Mouse (Mus musculus) heart, postnatal 4 days (tissue): ENCODE results near the gene Tspan9. TPM values are rescaled to one million over a fixed set of nuclear protein-coding genes. Genes with fewer than 3 reads are reported as not detected.

Experiments used
- DNase-seq: peaks from one replicate; pipeline ENCODE4 v3.0.0; 2021
- total RNA-seq, 2 experiments: library from RNA; stranded (reverse); gene quantifications; 2 replicates each; pipeline ENCODE4 v1.2.3; 2021

Gene Tspan9
- total RNA-seq, 2 experiments from 2014 or later = 216 TPM

DNA sequence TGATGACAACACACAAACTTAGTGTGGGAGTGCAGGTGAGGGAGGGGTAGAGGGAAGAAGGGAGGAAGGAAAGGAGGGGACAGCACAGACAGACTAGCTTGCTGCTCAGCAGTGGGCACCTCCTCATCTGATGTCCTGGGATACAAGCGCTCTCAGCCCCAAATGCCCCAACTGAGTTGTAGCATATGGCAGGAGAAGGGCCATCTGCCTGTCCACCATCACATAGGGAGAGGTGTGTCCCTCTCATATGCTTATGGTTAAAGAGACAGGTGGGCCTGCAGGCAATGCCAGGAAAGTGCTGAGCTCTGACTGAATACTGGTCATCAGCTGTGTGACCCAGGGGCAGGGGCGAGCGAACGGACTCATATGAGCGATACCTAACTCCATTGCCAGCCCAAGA, 163.6 kb downstream of the Tspan9 start:
- no peak for DNase-seq

DNA sequence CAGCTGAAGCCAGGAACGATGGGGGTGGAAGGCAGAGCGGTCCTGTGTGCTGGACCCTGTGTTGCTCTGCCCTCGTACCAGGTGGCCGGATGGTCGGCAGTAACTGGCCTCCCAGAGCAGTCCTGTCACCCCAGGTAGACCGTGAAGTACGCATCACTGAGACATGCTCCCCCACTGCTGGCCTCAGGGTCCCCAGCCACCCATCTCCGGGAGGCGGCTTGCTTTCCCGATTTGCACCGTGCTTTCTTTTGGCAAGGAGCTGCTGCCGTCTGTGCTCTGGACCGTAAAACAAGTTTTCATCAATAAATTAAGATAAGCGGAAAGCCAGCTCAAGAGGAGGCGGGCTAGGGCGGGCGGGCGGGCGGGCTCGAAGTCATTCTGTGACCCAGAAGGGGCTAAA, 164.5 kb downstream of the Tspan9 start:
- DNase-seq = no peak

DNA sequence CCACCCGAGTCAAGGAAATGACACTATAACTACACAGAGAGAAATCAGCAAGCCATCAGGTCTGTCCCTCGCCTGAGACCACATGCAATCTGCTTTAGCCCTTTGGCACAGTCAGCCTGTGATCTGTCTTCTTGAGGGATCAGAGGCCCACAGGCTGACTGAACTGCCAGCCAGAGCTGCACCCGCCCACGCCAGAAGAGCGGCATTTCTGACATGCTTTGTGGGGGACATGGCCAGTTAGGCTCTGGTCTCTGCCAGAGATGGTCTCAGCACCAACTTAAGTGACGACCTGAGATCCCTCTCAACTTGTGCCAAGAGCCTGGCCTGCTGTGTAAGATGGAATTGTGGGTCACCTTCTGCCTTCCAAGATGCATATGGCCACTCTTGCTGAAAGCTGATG, 166.7 kb downstream of the Tspan9 start:
- no peak for DNase-seq

DNA sequence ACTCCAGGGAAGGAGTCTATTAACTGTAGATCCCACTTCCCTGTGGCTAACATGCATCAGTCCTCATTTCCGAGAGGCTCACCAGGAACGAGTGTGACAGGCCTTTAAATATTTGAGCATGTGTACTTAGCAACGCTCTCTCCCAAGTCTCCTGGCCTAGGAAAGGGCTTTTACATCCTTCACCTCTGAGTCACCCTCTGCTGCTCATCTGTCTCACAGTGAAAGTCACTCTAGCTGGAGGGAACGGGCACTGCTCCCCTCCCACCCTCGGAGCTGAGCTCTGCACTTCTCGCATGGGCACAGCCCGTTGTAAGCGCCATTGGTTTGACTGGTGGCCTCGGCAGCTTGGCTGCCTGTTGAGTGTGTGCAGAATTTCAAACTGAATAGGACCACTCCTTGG, 169.4 kb downstream of the Tspan9 start:
- no peak for DNase-seq

DNA sequence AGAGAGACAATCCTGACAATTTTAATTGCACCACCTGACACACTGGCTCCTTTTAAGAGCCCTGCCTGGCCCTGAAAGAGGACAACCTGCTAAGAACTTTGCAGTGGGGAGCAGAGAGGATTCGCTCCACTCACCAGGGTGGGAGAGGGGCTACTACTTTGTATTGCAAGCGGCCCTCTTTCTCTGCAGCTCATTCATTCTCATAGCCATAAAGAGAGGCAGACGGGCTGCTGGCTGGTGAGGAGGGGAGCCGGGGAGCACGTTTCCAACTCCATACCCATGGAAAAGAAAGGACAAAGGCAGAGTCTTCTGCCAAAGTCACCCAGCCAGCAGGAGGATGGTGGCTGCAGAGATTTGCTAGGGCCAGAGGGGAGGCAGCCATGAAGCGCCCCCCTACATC, 169.8 kb downstream of the Tspan9 start:
- DNase-seq = no peak

DNA sequence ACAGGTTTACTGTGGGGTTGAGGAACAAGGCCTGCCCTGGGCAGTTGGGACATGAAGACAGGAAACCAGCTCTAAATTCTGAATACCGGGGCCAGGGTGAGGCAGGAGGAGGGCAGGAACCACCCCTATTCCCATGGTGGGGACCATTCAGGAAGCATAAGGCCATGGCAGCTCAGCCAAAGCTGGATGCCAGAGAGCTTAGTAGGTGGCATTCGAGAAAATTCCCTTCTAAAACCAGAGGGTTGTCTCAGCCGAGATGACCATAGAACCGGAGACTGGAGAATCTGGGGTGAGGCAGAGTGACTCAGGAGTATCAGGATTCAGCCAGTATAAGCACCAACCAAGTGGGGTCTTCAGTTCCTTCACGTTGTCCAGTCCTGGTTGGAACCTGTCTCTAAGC, 171.5 kb downstream of the Tspan9 start:
- DNase-seq = no peak

DNA sequence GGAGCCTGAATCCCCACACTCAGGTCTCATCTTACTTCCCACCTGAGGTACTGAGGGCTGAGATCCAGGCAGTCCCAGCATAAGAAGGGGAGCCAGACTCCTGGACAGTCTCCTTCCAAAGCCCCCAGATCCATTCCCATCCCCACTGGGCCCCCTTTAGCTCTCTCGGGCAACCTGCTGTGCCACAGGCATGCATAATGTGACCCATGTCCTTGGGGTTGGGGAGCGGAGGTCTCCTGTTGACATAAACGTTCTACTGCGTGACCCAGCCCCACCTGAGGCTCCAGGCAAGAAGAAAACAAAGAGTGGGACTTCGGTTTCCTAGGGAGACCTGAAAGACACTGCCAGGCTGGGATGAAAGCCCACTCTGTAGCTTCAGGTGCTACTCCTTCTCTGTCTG, 172.5 kb downstream of the Tspan9 start:
- DNase-seq = no peak

DNA sequence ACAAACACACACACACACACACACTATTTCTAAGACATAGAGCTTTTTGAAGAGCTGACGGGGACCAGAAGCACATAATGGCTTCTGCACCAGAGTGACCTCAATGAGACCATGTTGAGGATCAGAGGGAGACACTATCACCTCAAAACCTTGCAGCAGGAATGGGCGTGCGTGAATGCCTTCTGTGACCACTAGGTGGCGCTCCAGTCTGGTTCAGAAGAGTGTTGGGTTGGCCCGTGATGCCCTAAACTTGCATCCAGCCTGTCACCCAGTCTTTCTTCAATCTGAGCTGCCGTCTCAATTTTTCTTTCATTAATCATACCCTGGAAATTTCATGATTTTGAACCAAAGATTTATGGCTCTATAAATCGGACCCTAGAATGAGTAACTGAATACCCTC, 173.3 kb downstream of the Tspan9 start:
- peak; percentile 91 for DNase-seq

DNA sequence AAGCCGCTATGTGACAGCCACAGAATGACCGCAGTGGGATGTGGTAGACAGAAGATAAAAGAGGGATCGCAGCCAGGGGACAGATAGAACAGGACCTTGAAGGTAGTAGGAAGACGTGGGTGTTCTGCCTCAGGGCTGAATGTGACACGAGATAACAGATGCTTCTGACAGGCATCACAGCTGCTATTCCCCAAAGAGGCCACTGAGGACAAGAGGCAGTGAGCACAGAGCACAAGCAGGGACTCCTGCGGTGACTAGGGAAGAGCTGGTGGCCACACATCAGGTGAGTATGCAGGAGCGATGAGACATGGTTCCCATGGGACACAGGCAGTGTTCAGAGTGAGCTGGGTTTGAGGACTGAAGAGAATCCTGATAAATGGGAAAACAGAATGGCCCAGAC, 173.7 kb downstream of the Tspan9 start:
- DNase-seq = no peak

DNA sequence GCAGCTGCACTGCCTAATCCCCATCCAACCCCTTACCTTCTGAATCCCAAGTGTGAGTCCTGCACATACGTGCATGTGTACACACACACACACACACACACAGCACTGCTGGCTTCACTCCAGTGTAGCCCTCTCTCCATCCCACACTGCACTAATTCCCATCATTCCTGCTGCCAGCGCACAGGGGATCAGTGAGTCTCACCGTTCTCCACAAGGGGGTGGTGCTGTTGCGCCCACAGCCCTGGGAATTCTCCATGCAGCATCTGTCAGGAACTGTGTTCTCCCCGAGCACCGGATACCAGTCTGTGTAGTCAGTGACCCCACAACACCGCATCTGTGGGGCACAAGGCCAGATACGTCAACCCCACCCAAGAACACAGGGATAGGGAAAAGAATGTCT, 177.9 kb downstream of the Tspan9 start:
- DNase-seq = peak; percentile 56

DNA sequence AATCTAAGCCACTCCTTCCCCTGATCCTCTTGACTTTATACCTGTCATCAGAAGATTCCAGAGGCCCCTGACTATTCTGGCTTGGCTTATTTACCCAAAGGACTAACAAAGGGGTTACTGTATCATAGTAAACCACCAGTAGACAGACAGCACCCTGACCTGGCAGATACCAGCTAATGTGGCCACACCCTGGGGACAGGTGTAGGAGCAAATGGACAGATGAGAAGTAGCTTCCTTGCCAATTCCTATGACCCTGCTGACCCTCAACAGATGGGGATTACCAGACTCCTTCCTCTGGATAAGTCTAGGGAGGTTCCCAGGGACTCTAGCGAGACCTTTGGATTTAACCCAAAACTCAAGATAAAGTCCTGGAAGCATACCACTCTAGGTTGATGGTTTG, 183.2 kb downstream of the Tspan9 start:
- DNase-seq = no peak

DNA sequence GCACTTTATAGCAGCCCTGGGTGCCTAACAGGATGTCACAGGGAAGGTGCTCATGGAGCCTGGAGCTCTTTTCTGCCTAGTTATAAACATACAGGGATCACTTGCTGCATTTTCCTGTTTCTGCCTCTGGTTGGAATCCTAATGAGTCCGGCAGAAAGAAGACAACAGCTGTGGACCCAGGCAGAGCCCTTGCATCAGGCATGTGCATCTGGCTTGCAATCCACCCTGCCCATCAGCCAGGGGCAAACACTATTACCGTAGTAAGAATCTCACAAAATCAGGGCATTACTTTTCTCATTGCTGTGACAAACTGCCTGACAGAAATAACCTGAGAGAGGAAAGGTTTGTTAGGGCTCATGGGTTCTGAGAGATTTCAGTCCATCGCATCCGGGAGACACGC, 187.2 kb downstream of the Tspan9 start:
- DNase-seq = no peak

DNA sequence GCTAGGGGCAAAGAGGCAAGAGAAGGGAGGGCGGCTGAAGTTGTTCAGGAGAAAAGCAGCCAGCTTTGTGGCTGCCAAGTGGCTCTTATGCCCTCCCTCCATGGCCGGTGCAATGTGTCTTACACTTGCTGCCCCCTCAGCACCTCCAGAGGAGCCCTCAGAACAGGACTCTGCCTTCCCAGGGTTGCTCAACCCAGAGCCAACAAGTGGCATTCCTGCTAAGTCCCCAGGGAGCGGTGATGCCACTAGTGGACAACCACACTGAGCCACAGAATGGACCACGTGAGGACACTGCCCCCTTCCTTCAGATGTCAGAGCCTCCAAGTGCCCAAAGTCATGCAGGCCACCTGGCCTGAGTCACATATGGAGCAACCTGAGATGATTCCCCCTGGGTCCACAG, 190.3 kb downstream of the Tspan9 start:
- no peak for DNase-seq

DNA sequence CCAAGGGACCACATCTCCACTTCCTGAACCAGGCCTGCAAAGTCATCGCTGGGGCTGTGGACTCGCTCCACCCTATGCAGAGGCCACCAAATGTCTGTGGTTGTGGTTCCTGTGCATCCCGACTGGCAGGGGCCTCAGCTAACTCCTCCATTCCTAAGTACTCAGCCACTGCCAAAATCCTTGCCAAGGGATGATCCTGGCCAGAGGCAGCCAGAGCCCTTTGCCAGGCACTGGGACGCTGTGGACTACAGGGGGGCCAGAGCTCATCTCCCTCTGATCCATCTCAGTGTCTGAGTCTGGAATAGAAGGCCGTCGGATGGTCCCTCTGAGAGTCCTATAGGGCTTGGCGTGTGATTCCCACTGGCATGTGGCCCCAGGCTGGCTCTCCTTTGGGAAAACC, 193.5 kb downstream of the Tspan9 start:
- no peak for DNase-seq

DNA sequence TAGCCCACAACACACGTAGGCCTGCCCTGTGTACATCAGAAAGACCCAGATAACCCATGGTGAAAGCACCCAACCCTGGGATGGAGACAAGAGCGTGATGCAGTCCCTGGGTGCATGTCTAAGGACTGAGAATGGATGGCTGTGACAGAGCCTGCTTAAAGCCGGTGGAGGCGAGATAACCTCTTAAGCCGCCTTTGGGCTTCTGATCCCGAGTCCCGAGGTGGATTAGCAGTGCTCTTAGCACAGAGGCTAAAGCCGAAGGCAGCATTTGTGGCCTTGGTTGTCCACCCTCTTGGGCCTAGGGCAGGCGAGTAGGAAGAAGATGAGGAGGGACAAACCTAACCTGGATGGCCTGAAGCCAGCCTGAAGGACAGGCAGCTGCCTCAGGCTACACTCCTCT, 194.7 kb downstream of the Tspan9 start:
- no peak for DNase-seq

DNA sequence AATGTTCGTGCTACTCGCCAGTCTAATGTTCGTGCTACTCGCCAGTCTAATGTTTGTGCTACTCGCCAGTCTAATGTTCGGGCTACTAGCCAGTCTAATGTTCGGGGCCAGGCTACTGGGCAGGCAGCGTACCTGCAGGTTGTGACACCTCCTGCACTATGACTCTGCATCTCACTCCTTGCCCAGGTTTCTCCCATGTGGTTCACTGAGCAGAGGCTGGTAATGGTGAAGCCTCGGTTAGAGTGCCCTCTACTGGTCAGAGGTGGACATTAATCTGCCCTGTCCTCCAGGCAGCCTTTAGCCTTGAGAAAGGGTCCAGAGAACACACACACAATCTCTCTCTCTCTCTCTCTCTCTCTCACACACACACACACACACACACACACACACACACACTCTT, 197.7 kb downstream of the Tspan9 start:
- DNase-seq = peak; percentile 83

DNA sequence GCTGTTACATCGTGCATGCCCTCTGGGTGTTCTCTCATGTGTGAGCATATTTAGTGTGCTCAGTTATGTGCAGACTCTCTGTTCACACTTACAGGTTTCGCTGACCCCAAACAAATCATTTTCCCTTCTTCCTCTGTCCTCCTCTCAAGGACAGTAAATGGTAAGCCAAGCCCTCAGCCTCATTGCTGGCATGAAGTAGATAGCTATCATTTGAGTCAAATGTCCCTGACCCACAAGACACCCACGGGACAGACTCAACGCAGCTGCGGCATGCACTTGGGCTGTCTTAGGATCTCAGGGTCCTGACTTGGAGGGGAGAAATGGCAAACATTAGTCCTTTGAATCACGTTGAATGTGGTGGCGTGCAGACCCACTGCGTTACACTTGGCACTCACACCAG, 201.0 kb downstream of the Tspan9 start:
- DNase-seq = no peak

DNA sequence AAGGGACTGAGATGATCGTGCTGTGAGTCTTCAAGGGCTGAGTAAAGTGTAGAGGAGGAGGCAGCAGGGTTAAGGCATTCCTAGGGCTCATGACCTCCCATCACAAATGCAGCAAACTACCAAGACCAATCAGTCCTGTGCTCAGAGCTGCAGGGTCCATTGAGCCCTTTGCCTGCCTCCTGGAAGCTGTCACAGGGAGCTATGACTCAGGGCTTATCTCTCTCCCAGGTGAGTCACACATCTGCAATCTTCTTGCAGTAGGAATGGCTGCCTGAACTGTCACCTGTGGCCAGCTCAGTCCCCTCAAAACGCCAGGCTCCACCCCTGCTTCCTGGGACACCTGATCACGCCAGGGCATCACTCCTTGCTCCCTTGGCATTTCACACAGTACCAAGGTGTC, 208.3 kb downstream of the Tspan9 start:
- no peak for DNase-seq

DNA sequence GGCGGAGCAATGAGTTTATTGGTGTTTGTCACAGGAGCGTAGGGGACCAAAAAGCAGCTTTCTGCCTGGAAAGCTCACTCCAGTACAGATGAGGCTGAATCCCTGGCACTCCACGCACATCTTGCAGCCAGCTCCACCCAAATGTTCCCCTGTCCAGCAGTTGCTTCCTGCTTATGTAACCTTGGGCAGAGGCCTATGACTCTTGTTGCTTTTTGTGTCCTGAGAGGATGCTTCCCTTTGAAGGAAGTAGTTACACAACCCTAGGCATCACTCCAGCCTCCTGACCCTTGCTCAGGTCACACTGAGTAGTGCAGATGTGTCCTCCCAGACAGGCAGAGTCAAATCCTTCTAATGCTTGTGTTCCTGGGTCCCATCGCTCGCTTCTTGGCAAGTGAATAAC, 209.6 kb downstream of the Tspan9 start:
- DNase-seq = no peak

DNA sequence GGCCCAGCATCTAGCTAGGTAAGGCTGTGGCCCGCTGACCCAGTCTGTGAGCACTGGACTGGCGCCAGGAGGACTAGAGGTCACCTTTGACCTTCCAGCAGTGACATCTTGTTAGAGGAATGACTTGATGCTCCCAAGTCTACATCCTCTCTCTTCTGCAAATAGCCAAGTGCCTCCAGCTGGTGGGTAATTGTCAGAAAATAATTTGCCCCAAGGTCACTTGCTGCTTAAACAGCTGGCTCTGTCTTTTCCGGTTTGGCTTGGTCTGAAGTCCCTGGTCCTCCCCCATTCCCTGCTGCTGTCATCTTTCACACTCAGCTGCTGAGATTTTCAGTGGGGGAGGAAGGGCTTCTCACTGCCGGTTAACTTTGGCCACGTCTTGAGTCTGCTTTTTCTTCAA, 210.7 kb downstream of the Tspan9 start:
- DNase-seq = peak; percentile 47

DNA sequence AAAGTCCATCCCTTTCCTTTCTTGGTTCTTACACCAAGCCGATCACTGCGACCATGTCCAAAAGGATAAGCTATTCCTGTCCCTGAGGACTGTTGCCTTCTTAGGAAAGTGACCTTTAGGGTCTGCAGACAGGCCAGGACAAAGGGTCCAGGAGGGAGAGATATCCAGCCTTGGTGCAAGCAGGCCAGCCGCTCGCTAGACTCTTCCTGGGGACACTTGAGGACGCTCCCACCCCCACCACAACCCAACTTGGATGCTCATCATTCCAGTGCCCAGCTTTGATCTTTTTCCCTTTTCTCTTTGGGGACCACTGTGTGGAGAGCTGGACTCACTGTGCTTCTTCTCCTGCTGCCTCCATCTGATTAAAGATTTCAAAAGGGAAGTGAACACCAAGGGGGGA, 214.7 kb downstream of the Tspan9 start:
- no peak for DNase-seq

DNA sequence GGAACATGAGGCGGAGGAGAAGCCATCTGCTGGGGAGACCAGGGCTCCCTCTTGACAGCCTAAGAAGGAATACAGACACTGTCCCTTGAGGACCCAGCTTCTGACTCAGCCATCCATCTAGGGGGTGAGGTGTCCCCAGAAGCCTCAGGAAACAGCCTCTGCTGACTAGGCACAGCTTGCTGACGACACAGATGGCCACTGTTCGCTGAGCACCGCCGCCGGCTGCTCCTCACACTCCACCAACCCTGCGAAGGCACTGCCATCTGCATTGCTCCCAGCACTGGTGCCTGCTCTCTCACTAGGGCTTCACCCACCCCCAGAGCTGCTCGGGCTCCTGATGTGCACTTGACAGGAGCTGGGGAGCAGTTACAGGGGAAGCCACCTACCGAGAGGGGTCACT, 217.5 kb downstream of the Tspan9 start:
- DNase-seq = no peak

DNA sequence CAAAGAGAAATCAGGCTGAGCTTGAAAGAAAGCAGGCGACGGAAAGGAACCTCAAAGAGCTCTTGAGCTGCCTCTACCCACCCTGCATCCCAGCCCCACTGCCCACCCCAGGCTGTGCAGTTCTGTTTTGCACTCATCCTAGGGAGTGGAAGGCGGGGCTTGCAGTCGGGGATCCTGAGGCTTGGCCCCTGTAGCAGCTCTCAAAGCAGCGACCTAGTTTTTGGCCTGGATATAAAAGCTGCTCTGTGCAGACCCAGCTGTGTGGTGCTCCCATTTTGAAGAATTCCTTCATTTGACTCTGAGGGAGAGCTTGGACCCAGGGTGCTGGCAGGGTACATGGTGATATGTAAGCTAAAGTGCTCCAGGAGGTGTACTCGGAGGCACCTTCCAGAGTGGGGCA, 218.6 kb downstream of the Tspan9 start:
- DNase-seq = no peak

DNA sequence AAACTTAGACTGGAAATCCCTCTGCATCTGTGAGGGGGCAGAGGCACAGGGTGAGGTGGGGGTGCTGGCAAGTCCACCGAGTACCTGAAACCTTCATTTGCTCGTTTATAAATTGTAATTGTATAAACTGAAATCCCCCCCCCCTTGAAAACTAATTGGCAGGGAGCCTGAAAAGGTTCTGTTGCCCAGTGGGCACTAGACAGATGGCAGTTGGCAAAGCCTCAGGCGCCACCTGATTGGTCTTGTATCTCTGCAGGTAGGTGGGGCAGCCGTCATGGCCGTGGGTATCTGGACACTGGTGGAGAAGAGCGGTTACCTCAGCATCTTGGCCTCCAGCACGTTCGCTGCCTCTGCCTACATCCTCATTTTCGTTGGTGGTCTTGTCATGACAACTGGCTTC, 220.1 kb downstream of the Tspan9 start:
- no peak for DNase-seq

DNA sequence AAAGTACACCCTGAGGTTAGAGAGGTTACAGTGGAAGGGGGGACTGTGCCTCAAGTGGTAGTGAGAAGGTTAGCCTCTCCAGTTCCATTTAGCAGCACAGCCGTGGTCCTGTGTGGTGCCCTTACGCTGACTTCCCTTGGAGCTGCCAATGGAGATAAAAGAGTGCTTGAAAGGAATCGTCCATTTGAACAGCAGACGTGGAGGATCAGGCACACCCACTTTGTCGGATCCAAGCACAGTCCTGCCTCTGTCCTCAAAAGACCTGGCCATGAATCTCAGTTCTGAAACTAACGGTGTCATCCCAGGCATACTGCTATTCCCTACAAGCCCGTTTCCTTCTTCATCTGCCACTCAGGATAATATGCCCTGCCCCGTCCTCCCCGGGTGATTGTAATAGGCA, 221.4 kb downstream of the Tspan9 start:
- DNase-seq = no peak

DNA sequence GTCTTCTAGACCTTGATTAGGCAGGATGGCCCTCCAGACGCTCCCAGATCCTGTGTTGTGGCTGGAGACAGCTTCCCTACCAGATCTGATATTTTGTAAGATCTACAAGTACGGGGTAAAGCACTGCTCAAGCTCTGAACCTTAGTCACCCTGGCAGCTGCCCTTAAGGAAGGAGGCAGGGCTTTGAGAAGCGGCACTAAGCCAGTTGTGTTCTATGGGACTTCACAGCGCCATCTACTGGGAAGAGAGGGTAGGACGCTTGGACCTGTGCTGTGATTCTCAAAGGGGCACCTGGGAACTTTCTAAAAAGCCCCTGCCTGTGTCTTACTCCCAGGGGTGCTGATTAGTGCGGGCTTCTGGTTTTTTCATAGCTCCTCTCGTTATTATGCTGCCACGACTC, 222.7 kb downstream of the Tspan9 start:
- DNase-seq = peak; percentile 88
